32 mouse cellular contexts compared by ENCODE assay signal in the genomic region with DNA sequence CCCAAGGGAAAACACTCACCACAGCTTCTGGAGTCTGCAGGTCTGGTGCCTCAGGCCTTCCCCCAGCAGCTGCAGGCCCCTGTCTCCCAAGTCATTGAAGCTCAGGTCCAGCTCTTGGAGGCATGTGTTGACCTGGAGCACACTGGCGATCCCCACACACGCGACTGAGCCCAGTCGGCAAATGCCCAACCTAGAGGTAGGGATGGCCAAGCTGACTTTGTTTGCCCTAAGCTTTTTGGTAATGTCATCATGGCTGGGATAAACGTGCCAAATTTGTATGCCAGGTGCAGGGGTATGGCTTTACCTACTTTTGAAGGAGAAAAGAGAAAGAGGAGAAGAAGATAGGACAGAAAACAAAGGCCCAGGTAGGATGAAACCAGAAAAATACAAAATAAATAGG. TPM values are rescaled to one million over a fixed set of nuclear protein-coding genes. Genes with fewer than 3 reads are reported as not detected.
"Had no signal": no experiment of that assay in that cellular context is flagged by ENCODE, and none has a peak within 500 bp of the region (broad histone marks: within the 10 kb centered on the region; RNA-seq: fewer than 3 reads in every experiment).

No protein-coding gene starts in this region.

- H3K27me3 ChIP-seq: heart, embryonic 12.5 days; hindbrain, embryonic 12.5 days; intestine, embryonic 15.5 days; limb, embryonic 13.5 days; limb, embryonic 15.5 days; liver, embryonic 13.5 days; liver, embryonic 15.5 days had no signal

- H3K9me3 ChIP-seq: heart, embryonic 10.5 days; hindbrain, embryonic 12.5 days; intestine, embryonic 15.5 days; limb, embryonic 13.5 days; limb, embryonic 15.5 days; liver, embryonic 13.5 days; liver, embryonic 15.5 days had no signal

- H3K9ac ChIP-seq: heart, embryonic 12.5 days; hindbrain, embryonic 12.5 days; hindbrain, embryonic 14.5 days; intestine, embryonic 15.5 days; limb, embryonic 13.5 days; limb, embryonic 15.5 days; liver, embryonic 13.5 days; liver, embryonic 15.5 days had no signal

- H3K4me1 ChIP-seq: heart, embryonic 10.5 days; heart, embryonic 12.5 days; hindbrain, embryonic 10.5 days; hindbrain, embryonic 12.5 days; intestine, embryonic 15.5 days; limb, embryonic 13.5 days; limb, embryonic 15.5 days; liver, embryonic 13.5 days; liver, embryonic 15.5 days had no signal

- H3K4me3 ChIP-seq: gastrocnemius, adult 2 months; heart, embryonic 10.5 days; heart, embryonic 12.5 days; hindbrain, embryonic 10.5 days; hindbrain, embryonic 12.5 days; intestine, embryonic 15.5 days; limb, embryonic 13.5 days; limb, embryonic 15.5 days; liver, embryonic 13.5 days; liver, embryonic 15.5 days had no signal

- H3K4me2 ChIP-seq: heart, embryonic 12.5 days; hindbrain, embryonic 12.5 days; hindbrain, embryonic 14.5 days; intestine, embryonic 15.5 days; limb, embryonic 13.5 days; limb, embryonic 15.5 days; liver, embryonic 13.5 days; liver, embryonic 15.5 days had no signal

- H3K27ac ChIP-seq: gastrocnemius, adult 2 months; heart, embryonic 10.5 days; hindbrain, embryonic 10.5 days; hindbrain, embryonic 12.5 days; hindbrain, embryonic 14.5 days; intestine, embryonic 15.5 days; kidney, postnatal 0 days; limb, embryonic 13.5 days; limb, embryonic 15.5 days; liver, embryonic 13.5 days; liver, embryonic 15.5 days had no signal

- H3K36me3 ChIP-seq: heart, embryonic 10.5 days; heart, embryonic 12.5 days; hindbrain, embryonic 10.5 days; hindbrain, embryonic 12.5 days; intestine, embryonic 15.5 days; limb, embryonic 13.5 days; limb, embryonic 15.5 days; liver, embryonic 13.5 days; liver, embryonic 15.5 days had no signal

- DNase-seq: gastrocnemius, adult 2 months; gastrocnemius, postnatal 10 days; gastrocnemius, postnatal 25 days; heart, adult 18-20 months; heart, postnatal 10 days; heart, postnatal 4 days; kidney, adult 18-20 months; kidney, adult 8-10 months; kidney, postnatal 14 days; kidney, postnatal 36 days; layer of hippocampus, adult 9-11 months; layer of hippocampus, postnatal 36 days; left cerebral cortex, postnatal 4 days; liver, embryonic 13.5 days had no signal

- ATAC-seq: hindbrain, embryonic 16.5 days; inflammation-experienced regulatory T-cells, adult 6 months; intestine, embryonic 15.5 days; intestine, postnatal 0 days had no signal

RNA-seq across cellular contexts. Expression of gene Nlrp12, which starts 21.2 kb away (rescaled TPM):
- polyA plus RNA-seq: heart, embryonic 10.5 days; heart, embryonic 12.5 days; heart, embryonic 14.5 days; heart, embryonic 16.5 days; hindbrain, embryonic 10.5 days; hindbrain, embryonic 12.5 days; inflammation-experienced regulatory T-cells, adult 6 months; intestine, embryonic 15.5 days; intestine, postnatal 0 days; kidney, embryonic 14.5 days; kidney, postnatal 0 days; large intestine, adult 2 months; limb, embryonic 11.5 days; limb, embryonic 13.5 days; limb, embryonic 15.5 days had no signal

RNA-seq across cellular contexts. Expression of gene AU018091, which starts 59.4 kb away (rescaled TPM):
- polyA plus RNA-seq: heart, embryonic 14.5 days; heart, embryonic 16.5 days; hindbrain, embryonic 14.5 days; hindbrain, embryonic 16.5 days; inflammation-experienced regulatory T-cells, adult 6 months; intestine, embryonic 15.5 days; intestine, postnatal 0 days; kidney, embryonic 14.5 days; kidney, postnatal 0 days; large intestine, adult 2 months; liver, embryonic 13.5 days; liver, embryonic 15.5 days had no signal
